Comparison of ENCODE assay signal across 32 mouse cellular contexts in genomic region chr7:103460590-103460989, GRCm38 (mm10). TPM values are rescaled to one million over a fixed set of nuclear protein-coding genes. Genes with fewer than 3 reads are reported as not detected.
DNase-seq lines count a peak whose midpoint lies in the region; ATAC-seq and TF ChIP-seq lines count a peak whose summit lies in the region.
"Had no signal": no experiment of that assay in that cellular context is flagged by ENCODE, and none has a peak within 500 bp of the region (broad histone marks: within the 10 kb centered on the region; RNA-seq: fewer than 3 reads in every experiment).

No protein-coding gene starts in this region.

- WGBS in heart, embryonic 11.5 days (ENCODE audit: insufficient replicate concordance) = 61% methylated on average over 5 of the region's 5 CpGs
- WGBS in heart, embryonic 14.5 days = 44% methylated on average over 5 of the region's 5 CpGs
- WGBS in heart, postnatal 0 days = 42% methylated on average over 5 of the region's 5 CpGs
- 59% methylated on average over 5 of the region's 5 CpGs for WGBS in heart, adult 2 months

- no peak overlapping the region for H3K9ac ChIP-seq in heart, embryonic 11.5 days (ENCODE audit: low read depth, low read length)
- H3K9ac ChIP-seq in heart, embryonic 14.5 days (ENCODE audit: low read length) = no peak overlapping the region
- H3K9ac ChIP-seq in heart, postnatal 0 days (replicated peaks; ENCODE audit: low read depth, low read length) = no peak overlapping the region
- no peak overlapping the region for H3K9ac ChIP-seq in heart, adult 2 months (ENCODE audit: low read depth, low read length)
- H3K9ac ChIP-seq: embryonic facial prominence, embryonic 13.5 days; forebrain, embryonic 12.5 days; forebrain, embryonic 15.5 days; hindbrain, embryonic 13.5 days; intestine, embryonic 15.5 days; kidney, embryonic 15.5 days had no signal

- no peaks in the 10 kb centered on the region for H3K27me3 ChIP-seq in heart, embryonic 11.5 days (ENCODE audit: control insufficient read depth, insufficient read depth, low read length)
- no peaks in the 10 kb centered on the region for H3K27me3 ChIP-seq in heart, embryonic 14.5 days (ENCODE audit: control insufficient read depth, insufficient read depth, low read length)
- no peaks in the 10 kb centered on the region for H3K27me3 ChIP-seq in heart, postnatal 0 days (ENCODE audit: control insufficient read depth, insufficient read depth, low read length)
- H3K27me3 ChIP-seq in heart, adult 2 months (ENCODE audit: control insufficient read depth, insufficient read depth, low read length) = no peaks in the 10 kb centered on the region
- H3K27me3 ChIP-seq: embryonic facial prominence, embryonic 13.5 days; forebrain, embryonic 12.5 days; forebrain, embryonic 15.5 days; hindbrain, embryonic 13.5 days; intestine, embryonic 15.5 days; kidney, embryonic 15.5 days had no signal

- H3K4me1 ChIP-seq in heart, embryonic 11.5 days (ENCODE audit: control insufficient read depth, insufficient read depth, low read length) = no peaks in the 10 kb centered on the region
- H3K4me1 ChIP-seq in heart, embryonic 14.5 days (ENCODE audit: control insufficient read depth in 2 of 2, insufficient read depth in 2 of 2, low read length in 2 of 2) = peaks cover 0 to 2% of the 10 kb centered on the region in 2 experiments; a peak in 1 of 4 replicates
- no peaks in the 10 kb centered on the region for H3K4me1 ChIP-seq in heart, postnatal 0 days (ENCODE audit: control insufficient read depth, insufficient read depth)
- no peaks in the 10 kb centered on the region for H3K4me1 ChIP-seq in heart, adult 2 months (ENCODE audit: control insufficient read depth, insufficient read depth, low read length)
- H3K4me1 ChIP-seq: embryonic facial prominence, embryonic 10.5 days; embryonic facial prominence, embryonic 13.5 days; forebrain, embryonic 12.5 days; forebrain, embryonic 15.5 days; hindbrain, embryonic 10.5 days; hindbrain, embryonic 13.5 days; intestine, embryonic 15.5 days; kidney, embryonic 15.5 days had no signal

- no peak overlapping the region; the same call in 1 of the 2 replicates for H3K27ac ChIP-seq in heart, embryonic 11.5 days (ENCODE audit: low read depth, low read length)
- H3K27ac ChIP-seq in heart, embryonic 14.5 days (replicated peaks in 1 of 2; ENCODE audit: control insufficient read depth in 1 of 2, insufficient read depth in 1 of 2, low read depth in 2 of 2, low read length in 2 of 2) = peak overlapping the region; percentile 42 to 57; a peak in 3 of 4 replicates
- H3K27ac ChIP-seq in heart, postnatal 0 days (ENCODE audit: low read depth) = peak overlapping the region; percentile 77
- H3K27ac ChIP-seq in heart, adult 2 months = no peak overlapping the region
- H3K27ac ChIP-seq: embryonic facial prominence, embryonic 10.5 days; embryonic facial prominence, embryonic 13.5 days; forebrain, embryonic 12.5 days; forebrain, embryonic 15.5 days; hindbrain, embryonic 10.5 days; hindbrain, embryonic 13.5 days; intestine, embryonic 15.5 days; kidney, embryonic 15.5 days had no signal

- TF ChIP-seq POLR2A in heart, adult 2 months (IDR thresholded peaks at IDR 0.05; ENCODE audit: insufficient read depth, low read depth, low read length) = no peak

- no peak for DNase-seq in heart, adult 9 months (ENCODE audit: low spot score in 2 of 2)
- no peak for DNase-seq in heart, adult 8-10 months (ENCODE audit: low spot score)
- DNase-seq in heart, postnatal 0 days (ENCODE audit: low spot score) = peak; percentile 74
- DNase-seq in heart, adult 2 months = no peak
- DNase-seq: adrenal gland, adult 8-10 months; adrenal gland, postnatal 25 days; cerebellum, adult 11-12 months; cerebellum, adult 8-10 months; cerebellum, postnatal 10 days; cerebellum, postnatal 36 days; embryo, embryonic 11 days; gastrocnemius, postnatal 25 days; kidney, adult 11 months; kidney, adult 8-10 months had no signal

- H3K79me2 ChIP-seq in heart, adult 2 months (replicated peaks; ENCODE audit: control insufficient read depth, insufficient read depth, low read length) = no peaks in the 10 kb centered on the region

- no peak overlapping the region for H3K4me2 ChIP-seq in heart, embryonic 11.5 days
- peak overlapping the region; percentile 34 for H3K4me2 ChIP-seq in heart, embryonic 14.5 days (ENCODE audit: low read length)
- peak overlapping the region; percentile 52 for H3K4me2 ChIP-seq in heart, postnatal 0 days (ENCODE audit: low read depth, low read length)
- H3K4me2 ChIP-seq: embryonic facial prominence, embryonic 13.5 days; forebrain, embryonic 12.5 days; forebrain, embryonic 15.5 days; hindbrain, embryonic 13.5 days; intestine, embryonic 15.5 days; kidney, embryonic 15.5 days had no signal

- H3K4me3 ChIP-seq in heart, embryonic 11.5 days (ENCODE audit: low read depth, low read length) = no peak overlapping the region
- H3K4me3 ChIP-seq in heart, embryonic 14.5 days (ENCODE audit: control insufficient read depth in 1 of 2, insufficient read depth in 1 of 2, low read depth in 1 of 2, low read length in 2 of 2) = no peak overlapping the region
- H3K4me3 ChIP-seq in heart, postnatal 0 days (ENCODE audit: low read depth, low read length) = peak overlapping the region; percentile 34
- H3K4me3 ChIP-seq in heart, adult 2 months = no peak overlapping the region
- H3K4me3 ChIP-seq: embryonic facial prominence, embryonic 10.5 days; embryonic facial prominence, embryonic 13.5 days; erythroblast, embryonic 14.5 days; forebrain, embryonic 12.5 days; forebrain, embryonic 15.5 days; hindbrain, embryonic 10.5 days; hindbrain, embryonic 13.5 days; intestine, embryonic 15.5 days; kidney, embryonic 15.5 days had no signal

- TF ChIP-seq EP300 in heart, postnatal 0 days (IDR thresholded peaks at IDR 0.05; ENCODE audit: low read depth) = peak; percentile 85; the same call in 1 of the 2 replicates
- TF ChIP-seq EP300 in heart, adult 2 months (IDR thresholded peaks at IDR 0.05; ENCODE audit: insufficient read depth, low read depth, low read length) = no peak

- no peaks in the 10 kb centered on the region for H3K9me3 ChIP-seq in heart, embryonic 11.5 days (replicated peaks; ENCODE audit: control insufficient read depth, low read length)
- H3K9me3 ChIP-seq in heart, embryonic 14.5 days (ENCODE audit: control insufficient read depth, low read length) = no peaks in the 10 kb centered on the region
- H3K9me3 ChIP-seq in heart, postnatal 0 days (replicated peaks; ENCODE audit: control insufficient read depth, low read length) = no peaks in the 10 kb centered on the region
- H3K9me3 ChIP-seq: embryonic facial prominence, embryonic 10.5 days; embryonic facial prominence, embryonic 13.5 days; forebrain, embryonic 12.5 days; forebrain, embryonic 15.5 days; hindbrain, embryonic 10.5 days; hindbrain, embryonic 13.5 days; intestine, embryonic 15.5 days; kidney, embryonic 15.5 days had no signal

- peak; percentile 42; the same call in 1 of the 2 replicates for ATAC-seq in heart, embryonic 11.5 days (replicated peaks; ENCODE audit: insufficient number of reproducible peaks, low FRiP score, low TSS enrichment)
- peak; percentile 89 for ATAC-seq in heart, embryonic 14.5 days (ENCODE audit: insufficient number of reproducible peaks, insufficient read depth, low FRiP score, low read depth)
- ATAC-seq in heart, postnatal 0 days (ENCODE audit: insufficient read depth, low read depth) = peak; percentile 93
- ATAC-seq: activated CD4-positive, CD25-positive, alpha-beta regulatory T cell, adult 4 months; forebrain, embryonic 15.5 days; hindbrain, embryonic 16.5 days; intestine, embryonic 15.5 days had no signal

- intact Hi-C loops in heart, adult 2 months (cut with DNase I) = no loop called here

- TF ChIP-seq CTCF in heart, postnatal 0 days (IDR thresholded peaks at IDR 0.05; ENCODE audit: low read depth) = no peak
- TF ChIP-seq CTCF in heart, adult 2 months (IDR thresholded peaks at IDR 0.05) = no peak

- no peaks in the 10 kb centered on the region for H3K36me3 ChIP-seq in heart, embryonic 11.5 days (ENCODE audit: control insufficient read depth, insufficient read depth, low read length)
- H3K36me3 ChIP-seq in heart, embryonic 14.5 days (ENCODE audit: control insufficient read depth, insufficient read depth, low read length) = no peaks in the 10 kb centered on the region
- no peaks in the 10 kb centered on the region for H3K36me3 ChIP-seq in heart, postnatal 0 days (replicated peaks; ENCODE audit: control insufficient read depth, insufficient read depth, low read length)
- H3K36me3 ChIP-seq in heart, adult 2 months (ENCODE audit: control insufficient read depth, insufficient read depth, low read length) = no peaks in the 10 kb centered on the region
- H3K36me3 ChIP-seq: embryonic facial prominence, embryonic 10.5 days; embryonic facial prominence, embryonic 13.5 days; forebrain, embryonic 12.5 days; forebrain, embryonic 15.5 days; hindbrain, embryonic 10.5 days; hindbrain, embryonic 13.5 days; intestine, embryonic 15.5 days; kidney, embryonic 15.5 days had no signal

RNA-seq across cellular contexts. Expression of gene Olfr607, which starts 3.4 kb away (rescaled TPM):
- not detected in 2 replicates for polyA plus RNA-seq in heart, embryonic 11.5 days (2014; fragmentation: Nextera tagmentation; extraction: Ambion mirVana)
- 0.30 and 0.38 TPM in 2 replicates for polyA plus RNA-seq in heart, embryonic 14.5 days (2014; fragmentation: Nextera tagmentation; extraction: Ambion mirVana)
- total RNA-seq in heart, adult 8-10 months (2022) = not detected
- total RNA-seq in heart, postnatal 0 days (2014; rRNA removed; ENCODE audit: low replicate concordance) = not detected in 2 replicates
- 0.55 and 0.91 TPM in 2 replicates for polyA plus RNA-seq in heart, postnatal 0 days (2015; fragmentation: Nextera tagmentation; extraction: Ambion mirVana)
- total RNA-seq in heart, adult 2 months (2021) = not detected
- not detected in 2 replicates for polyA plus RNA-seq in heart, adult 2 months (2012; rRNA removed)
- total RNA-seq: adrenal gland, adult 8-10 months; adrenal gland, postnatal 25 days; ES-E14; gastrocnemius, adult 8-10 months; gastrocnemius, postnatal 25 days; granulocyte monocyte progenitor cell, adult 5-6 weeks had no signal
- polyA plus RNA-seq: brain, embryonic 14.5 days; cortical plate, adult 2 months; embryonic facial prominence, embryonic 10.5 days; embryonic facial prominence, embryonic 13.5 days; erythroblast, embryonic 14.5 days; forebrain, embryonic 12.5 days; forebrain, embryonic 15.5 days; hindbrain, embryonic 10.5 days; hindbrain, embryonic 13.5 days; hindbrain, embryonic 16.5 days; intestine, embryonic 15.5 days; kidney, embryonic 15.5 days had no signal

RNA-seq across cellular contexts. Expression of gene Olfr608, which starts 9.1 kb away (rescaled TPM):
- polyA plus RNA-seq in heart, embryonic 11.5 days (2014; fragmentation: Nextera tagmentation; extraction: Ambion mirVana) = not detected in 2 replicates
- polyA plus RNA-seq in heart, embryonic 14.5 days (2014; fragmentation: Nextera tagmentation; extraction: Ambion mirVana) = 0.40 and 0.62 TPM in 2 replicates
- not detected for total RNA-seq in heart, adult 8-10 months (2022)
- 9.8 TPM in 2 replicates for total RNA-seq in heart, postnatal 0 days (2014; rRNA removed; ENCODE audit: low replicate concordance)
- 1.1 and 1.3 TPM in 2 replicates for polyA plus RNA-seq in heart, postnatal 0 days (2015; fragmentation: Nextera tagmentation; extraction: Ambion mirVana)
- total RNA-seq in heart, adult 2 months (2021) = not detected
- polyA plus RNA-seq in heart, adult 2 months (2012; rRNA removed) = not detected in 2 replicates
- total RNA-seq: adrenal gland, adult 8-10 months; adrenal gland, postnatal 25 days; ES-E14; gastrocnemius, adult 8-10 months; gastrocnemius, postnatal 25 days; granulocyte monocyte progenitor cell, adult 5-6 weeks had no signal
- polyA plus RNA-seq: activated CD4-positive, CD25-positive, alpha-beta regulatory T cell, adult 4 months; brain, embryonic 14.5 days; cortical plate, adult 2 months; embryonic facial prominence, embryonic 10.5 days; embryonic facial prominence, embryonic 13.5 days; erythroblast, embryonic 14.5 days; forebrain, embryonic 12.5 days; forebrain, embryonic 15.5 days; hindbrain, embryonic 10.5 days; hindbrain, embryonic 13.5 days; hindbrain, embryonic 16.5 days; intestine, embryonic 15.5 days; kidney, embryonic 15.5 days had no signal

RNA-seq across cellular contexts. Expression of gene Olfr606, which starts 11.7 kb away (rescaled TPM):
- polyA plus RNA-seq in heart, embryonic 11.5 days (2014; fragmentation: Nextera tagmentation; extraction: Ambion mirVana) = not detected in 2 replicates
- not detected in 2 replicates for polyA plus RNA-seq in heart, embryonic 14.5 days (2014; fragmentation: Nextera tagmentation; extraction: Ambion mirVana)
- total RNA-seq in heart, adult 8-10 months (2022) = not detected
- total RNA-seq in heart, postnatal 0 days (2014; rRNA removed; ENCODE audit: low replicate concordance) = not detected in 2 replicates
- not detected in 2 replicates for polyA plus RNA-seq in heart, postnatal 0 days (2015; fragmentation: Nextera tagmentation; extraction: Ambion mirVana)
- not detected for total RNA-seq in heart, adult 2 months (2021)
- not detected in 2 replicates for polyA plus RNA-seq in heart, adult 2 months (2012; rRNA removed)
- total RNA-seq: adrenal gland, adult 8-10 months; adrenal gland, postnatal 25 days; ES-E14; gastrocnemius, adult 8-10 months; gastrocnemius, postnatal 25 days; granulocyte monocyte progenitor cell, adult 5-6 weeks had no signal
- polyA plus RNA-seq: activated CD4-positive, CD25-positive, alpha-beta regulatory T cell, adult 4 months; brain, embryonic 14.5 days; cortical plate, adult 2 months; embryonic facial prominence, embryonic 10.5 days; embryonic facial prominence, embryonic 13.5 days; erythroblast, embryonic 14.5 days; forebrain, embryonic 12.5 days; forebrain, embryonic 15.5 days; hindbrain, embryonic 10.5 days; hindbrain, embryonic 13.5 days; hindbrain, embryonic 16.5 days; intestine, embryonic 15.5 days; kidney, embryonic 15.5 days had no signal

RNA-seq across cellular contexts. Expression of gene Olfr605, which starts 15.4 kb away (rescaled TPM):
- not detected in 2 replicates for polyA plus RNA-seq in heart, embryonic 11.5 days (2014; fragmentation: Nextera tagmentation; extraction: Ambion mirVana)
- not detected in 2 replicates for polyA plus RNA-seq in heart, embryonic 14.5 days (2014; fragmentation: Nextera tagmentation; extraction: Ambion mirVana)
- total RNA-seq in heart, adult 8-10 months (2022) = not detected
- not detected in 2 replicates for total RNA-seq in heart, postnatal 0 days (2014; rRNA removed; ENCODE audit: low replicate concordance)
- not detected in 2 replicates for polyA plus RNA-seq in heart, postnatal 0 days (2015; fragmentation: Nextera tagmentation; extraction: Ambion mirVana)
- not detected for total RNA-seq in heart, adult 2 months (2021)
- polyA plus RNA-seq in heart, adult 2 months (2012; rRNA removed) = not detected in 2 replicates
- total RNA-seq: adrenal gland, adult 8-10 months; adrenal gland, postnatal 25 days; ES-E14; gastrocnemius, adult 8-10 months; gastrocnemius, postnatal 25 days; granulocyte monocyte progenitor cell, adult 5-6 weeks had no signal
- polyA plus RNA-seq: activated CD4-positive, CD25-positive, alpha-beta regulatory T cell, adult 4 months; brain, embryonic 14.5 days; cortical plate, adult 2 months; embryonic facial prominence, embryonic 10.5 days; embryonic facial prominence, embryonic 13.5 days; erythroblast, embryonic 14.5 days; forebrain, embryonic 12.5 days; forebrain, embryonic 15.5 days; hindbrain, embryonic 10.5 days; hindbrain, embryonic 13.5 days; hindbrain, embryonic 16.5 days; intestine, embryonic 15.5 days; kidney, embryonic 15.5 days had no signal

RNA-seq across cellular contexts. Expression of gene Olfr609, which starts 37.3 kb away (rescaled TPM):
- polyA plus RNA-seq in heart, embryonic 11.5 days (2014; fragmentation: Nextera tagmentation; extraction: Ambion mirVana) = not detected in 2 replicates
- polyA plus RNA-seq in heart, embryonic 14.5 days (2014; fragmentation: Nextera tagmentation; extraction: Ambion mirVana) = not detected in 2 replicates
- total RNA-seq in heart, adult 8-10 months (2022) = not detected
- not detected in 2 replicates for total RNA-seq in heart, postnatal 0 days (2014; rRNA removed; ENCODE audit: low replicate concordance)
- 0.04 TPM in 2 replicates for polyA plus RNA-seq in heart, postnatal 0 days (2015; fragmentation: Nextera tagmentation; extraction: Ambion mirVana)
- total RNA-seq in heart, adult 2 months (2021) = not detected
- not detected in 2 replicates for polyA plus RNA-seq in heart, adult 2 months (2012; rRNA removed)
- total RNA-seq: adrenal gland, adult 8-10 months; adrenal gland, postnatal 25 days; ES-E14; gastrocnemius, adult 8-10 months; gastrocnemius, postnatal 25 days; granulocyte monocyte progenitor cell, adult 5-6 weeks had no signal
- polyA plus RNA-seq: activated CD4-positive, CD25-positive, alpha-beta regulatory T cell, adult 4 months; brain, embryonic 14.5 days; cortical plate, adult 2 months; embryonic facial prominence, embryonic 10.5 days; embryonic facial prominence, embryonic 13.5 days; erythroblast, embryonic 14.5 days; forebrain, embryonic 12.5 days; forebrain, embryonic 15.5 days; hindbrain, embryonic 10.5 days; hindbrain, embryonic 13.5 days; hindbrain, embryonic 16.5 days; intestine, embryonic 15.5 days; kidney, embryonic 15.5 days had no signal

Comparison
In these comparisons a context has a peak if more than half of its experiments do, and no peak if none do; other contexts are left out.
1. H3K27ac ChIP-seq: peak in heart, embryonic 14.5 days (2 of 2) and heart, postnatal 0 days (single experiment); none in heart, embryonic 11.5 days (single experiment) and heart, adult 2 months (single experiment).
2. ATAC-seq: peak in every context shown above with its lines; median percentile 93 in heart, postnatal 0 days; 89 in heart, embryonic 14.5 days; 42 in heart, embryonic 11.5 days.